Mouse (Mus musculus): Measurements from ENCODE around the gene Ccdc96. TPM values are rescaled to one million over a fixed set of nuclear protein-coding genes. Genes with fewer than 3 reads are reported as not detected.

Ccdc96 gene
- polyA plus RNA-seq (2016; fragmentation: Nextera tagmentation; extraction: Ambion mirVana) = 4.2 and 5.3 TPM in 2 replicates

GRCm38 (mm10) chr5:36484171-36484990 is at the start of gene Ccdc96, which contains the start of gene Tada2b:
Gene Ccdc96 (plus strand): TSS chr5:36484588.
Gene Tada2b (minus strand): TSS chr5:36484285.
- Histone ChIP-seq H3K36me3 (0 out of 2 replicates have a peak, but pooled peaks cover 7% of the 10 kb centered on the region), H3K27ac (replicated peaks) (peak within 1 kb of the TSS; percentile 85), H3K9me3 (peaks cover 4% of the 10 kb centered on the region; the same call in 1 of the 2 replicates), H3K4me3 (peak within 1 kb of the TSS; percentile 91), H3K27me3 (peaks cover 9% of the 10 kb centered on the region), H3K4me1 (peaks cover 43% of the 10 kb centered on the region), H3K4me2 (replicated peaks) (peak within 1 kb of the TSS; percentile 93), H3K9ac (replicated peaks) (peak within 1 kb of the TSS; percentile 95)
- peak; percentile 98 for ATAC-seq (ENCODE audit: low FRiP score, low read depth)
- under 1% methylated on average over 86 of the region's 97 CpGs for WGBS

DNA sequence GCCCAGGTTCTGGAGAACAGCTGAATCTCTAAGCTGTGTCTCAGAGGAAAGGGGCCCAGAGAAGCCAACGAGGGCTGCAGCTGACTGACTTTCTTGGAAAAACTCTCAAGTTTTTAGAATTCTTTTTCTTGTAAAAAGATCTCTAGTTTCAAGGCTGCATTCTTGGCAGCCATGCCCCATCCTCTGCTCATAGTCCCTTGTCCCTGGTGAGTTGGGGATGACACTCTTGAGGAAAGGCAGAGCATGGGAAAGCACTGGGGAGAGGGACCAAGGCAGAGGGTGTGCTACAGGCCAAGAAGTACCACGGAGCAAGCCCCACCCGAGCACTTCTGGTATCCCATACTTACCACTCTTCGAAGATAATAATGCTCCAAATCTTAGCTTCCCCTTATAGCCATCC is 47.5 kb upstream of the Ccdc96 start:
- Histone ChIP-seq H3K4me1 (peaks cover 16% of the 10 kb centered on the region; the same call in 1 of the 2 replicates), H3K36me3 (no peaks in the 10 kb centered on the region), H3K4me2 (replicated peaks) (no peak overlapping the region), H3K27ac (replicated peaks) (no peak overlapping the region), H3K9me3 (no peaks in the 10 kb centered on the region), H3K4me3 (no peak overlapping the region), H3K9ac (replicated peaks) (no peak overlapping the region), H3K27me3 (no peaks in the 10 kb centered on the region)
- 75% methylated on average over 4 of the region's 4 CpGs for WGBS
- no peak for ATAC-seq (ENCODE audit: low FRiP score, low read depth)

DNA sequence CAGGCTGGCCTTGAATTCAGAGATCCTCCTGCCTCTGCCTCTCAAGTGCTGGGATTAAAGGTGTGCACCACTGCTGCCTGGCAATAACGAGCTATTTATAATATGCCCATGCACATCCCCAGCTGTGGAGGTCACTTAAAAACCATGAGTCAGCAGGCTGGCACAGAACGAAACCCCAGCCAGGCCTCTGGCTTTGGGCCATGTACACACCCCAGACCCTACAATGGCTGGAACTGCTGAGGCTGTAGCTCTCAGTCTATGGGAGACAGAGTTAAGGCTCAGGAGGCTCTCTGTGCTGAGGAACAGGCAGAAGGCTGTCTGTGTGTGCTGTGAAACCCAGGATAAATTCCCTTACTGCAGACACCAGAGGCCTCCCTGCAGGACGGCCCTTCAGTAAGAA is 43.6 kb upstream of the Ccdc96 start:
- Histone ChIP-seq H3K4me1 (no peaks in the 10 kb centered on the region; the same call in 1 of the 2 replicates), H3K36me3 (no peaks in the 10 kb centered on the region), H3K27me3 (no peaks in the 10 kb centered on the region), H3K9ac (replicated peaks) (no peak overlapping the region), H3K27ac (replicated peaks) (no peak overlapping the region), H3K4me3 (no peak overlapping the region), H3K4me2 (replicated peaks) (no peak overlapping the region), H3K9me3 (no peaks in the 10 kb centered on the region)
- no peak for ATAC-seq (ENCODE audit: low FRiP score, low read depth)
- WGBS = 81% methylated on average over 3 of the region's 3 CpGs

GRCm38 (mm10) chr5:36444611-36445010 is 39.8 kb upstream of the Ccdc96 start:
- 49% methylated on average over 4 of the region's 4 CpGs for WGBS
- H3K4me3 ChIP-seq = no peak overlapping the region
- no peaks in the 10 kb centered on the region; the same call in 1 of the 2 replicates for H3K4me1 ChIP-seq
- H3K36me3 ChIP-seq = no peaks in the 10 kb centered on the region
- no peaks in the 10 kb centered on the region for H3K27me3 ChIP-seq
- ATAC-seq (ENCODE audit: low FRiP score, low read depth) = no peak
- H3K27ac ChIP-seq (replicated peaks) = no peak overlapping the region
- no peak overlapping the region for H3K9ac ChIP-seq (replicated peaks)
- H3K4me2 ChIP-seq (replicated peaks) = no peak overlapping the region
- H3K9me3 ChIP-seq = no peaks in the 10 kb centered on the region

DNA sequence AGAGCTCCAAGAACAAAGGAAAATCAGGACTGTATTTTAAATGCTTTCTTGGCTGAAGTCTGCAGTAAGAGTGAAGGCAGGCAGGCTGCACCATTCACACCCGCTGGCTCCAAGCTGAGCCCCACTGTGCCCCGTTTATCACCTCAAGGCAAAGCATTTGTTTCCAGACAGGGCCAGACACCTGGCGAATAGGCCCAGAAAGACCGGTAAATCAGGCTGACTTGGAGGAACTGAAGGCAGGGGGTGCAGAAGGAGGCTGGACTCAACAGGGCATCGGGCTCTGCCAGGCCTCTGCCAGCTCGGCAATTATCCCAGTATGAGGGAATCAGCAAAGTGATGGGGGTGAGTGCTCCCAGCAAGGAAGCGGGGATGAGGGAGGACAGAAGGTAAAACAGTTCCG is 39.4 kb upstream of the Ccdc96 start:
- no peak overlapping the region for H3K9ac ChIP-seq (replicated peaks)
- no peaks in the 10 kb centered on the region; the same call in 1 of the 2 replicates for H3K4me1 ChIP-seq
- no peaks in the 10 kb centered on the region for H3K27me3 ChIP-seq
- WGBS = 38% methylated on average over 8 of the region's 8 CpGs
- no peak for ATAC-seq (ENCODE audit: low FRiP score, low read depth)
- H3K36me3 ChIP-seq = no peaks in the 10 kb centered on the region
- no peak overlapping the region for H3K27ac ChIP-seq (replicated peaks)
- H3K4me2 ChIP-seq (replicated peaks) = no peak overlapping the region
- no peak overlapping the region for H3K4me3 ChIP-seq
- no peaks in the 10 kb centered on the region for H3K9me3 ChIP-seq

DNA sequence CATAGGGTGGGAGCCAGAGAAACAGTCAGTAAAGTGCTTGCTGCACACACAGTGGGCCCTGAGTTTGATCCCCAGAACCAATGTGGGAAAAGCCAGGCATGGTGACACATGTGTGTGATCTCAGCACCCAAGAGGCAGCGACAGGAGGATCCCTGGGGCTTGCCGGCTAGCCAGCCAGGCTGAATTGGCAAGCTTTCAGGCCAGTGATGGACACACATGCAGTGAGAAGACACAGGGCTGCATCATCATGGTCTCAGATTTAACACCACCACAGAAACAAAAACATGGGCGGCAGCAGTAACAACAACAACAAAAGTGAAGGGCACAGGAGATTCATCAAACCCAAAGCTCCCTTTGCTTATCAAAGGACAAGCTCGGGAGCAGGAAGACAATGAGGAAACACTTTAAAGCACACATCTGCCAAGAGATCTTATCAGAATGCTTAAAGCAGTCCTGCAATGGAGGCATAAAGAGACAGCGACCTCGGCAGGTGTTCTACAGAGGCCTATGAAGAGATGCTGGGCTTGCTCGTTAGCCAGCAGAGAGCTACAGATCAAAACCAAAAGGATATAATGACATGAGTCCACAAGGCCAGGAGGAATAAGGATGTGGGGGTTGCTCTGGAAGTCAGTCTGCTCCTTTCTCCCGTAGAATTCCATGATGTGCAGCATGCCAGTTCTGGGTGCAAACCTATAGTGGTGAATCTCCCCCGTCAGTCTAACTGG is 38.1 kb upstream of the Ccdc96 start:
- Histone ChIP-seq H3K9ac (replicated peaks) (no peak overlapping the region), H3K9me3 (no peaks in the 10 kb centered on the region), H3K4me3 (no peak overlapping the region), H3K36me3 (no peaks in the 10 kb centered on the region), H3K4me2 (replicated peaks) (no peak overlapping the region), H3K27ac (replicated peaks) (no peak overlapping the region), H3K27me3 (no peaks in the 10 kb centered on the region), H3K4me1 (no peaks in the 10 kb centered on the region; the same call in 1 of the 2 replicates)
- no peak for ATAC-seq (ENCODE audit: low FRiP score, low read depth)
- 45% methylated on average over 9 of the region's 9 CpGs for WGBS

DNA sequence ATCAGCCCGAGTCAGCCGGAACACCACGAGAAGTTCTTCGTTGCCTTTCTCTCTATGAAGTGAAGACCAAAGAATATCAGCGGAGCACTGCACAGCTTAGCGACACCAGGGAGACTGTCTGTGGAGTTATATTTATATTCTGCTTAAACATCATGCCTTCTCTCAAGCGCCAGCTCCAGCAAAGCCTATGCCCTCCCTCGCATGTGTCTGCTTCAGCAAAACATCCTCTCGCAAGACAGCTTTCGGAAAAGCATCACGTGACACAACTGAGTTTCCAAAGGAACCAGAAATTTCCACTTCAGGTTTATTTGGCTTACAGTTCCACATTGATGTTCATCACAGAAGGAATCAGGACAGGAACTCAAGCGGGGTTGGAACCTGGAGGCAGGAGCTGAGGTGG is 36.5 kb upstream of the Ccdc96 start:
- H3K4me3 ChIP-seq = no peak overlapping the region
- no peaks in the 10 kb centered on the region for H3K27me3 ChIP-seq
- no peaks in the 10 kb centered on the region for H3K9me3 ChIP-seq
- H3K27ac ChIP-seq (replicated peaks) = no peak overlapping the region
- peaks cover 4% of the 10 kb centered on the region for H3K4me1 ChIP-seq
- no peak overlapping the region for H3K9ac ChIP-seq (replicated peaks)
- H3K4me2 ChIP-seq (replicated peaks) = no peak overlapping the region
- 97% methylated on average over 12 of the region's 12 CpGs for WGBS
- no peak for ATAC-seq (ENCODE audit: low FRiP score, low read depth)
- no peaks in the 10 kb centered on the region for H3K36me3 ChIP-seq

- Histone ChIP-seq H3K9me3 (no peaks in the 10 kb centered on the region), H3K4me1 (peaks cover 4% of the 10 kb centered on the region), H3K4me3 (no peak overlapping the region), H3K36me3 (no peaks in the 10 kb centered on the region), H3K4me2 (replicated peaks) (no peak overlapping the region), H3K27me3 (no peaks in the 10 kb centered on the region), H3K27ac (replicated peaks) (no peak overlapping the region), H3K9ac (replicated peaks) (no peak overlapping the region)
- 90% methylated on average over 6 of the region's 6 CpGs for WGBS
- ATAC-seq (ENCODE audit: low FRiP score, low read depth) = no peak
These were observed 34.6 kb upstream of the Ccdc96 start for GRCm38 (mm10) chr5:36449710-36450358.

- H3K4me3 ChIP-seq = no peak overlapping the region
- H3K27ac ChIP-seq (replicated peaks) = no peak overlapping the region
- no peak overlapping the region for H3K4me2 ChIP-seq (replicated peaks)
- peaks cover 4% of the 10 kb centered on the region; the same call in 1 of the 2 replicates for H3K4me1 ChIP-seq
- no peak for ATAC-seq (ENCODE audit: low FRiP score, low read depth)
- no peaks in the 10 kb centered on the region for H3K36me3 ChIP-seq
- no peak overlapping the region for H3K9ac ChIP-seq (replicated peaks)
- no peaks in the 10 kb centered on the region for H3K9me3 ChIP-seq
- 34% methylated on average over 6 of the region's 10 CpGs for WGBS
- H3K27me3 ChIP-seq = peaks cover 4% of the 10 kb centered on the region; the same call in 1 of the 2 replicates
These were observed 33.3 kb upstream of the Ccdc96 start for GRCm38 (mm10) chr5:36451119-36451518.

DNA sequence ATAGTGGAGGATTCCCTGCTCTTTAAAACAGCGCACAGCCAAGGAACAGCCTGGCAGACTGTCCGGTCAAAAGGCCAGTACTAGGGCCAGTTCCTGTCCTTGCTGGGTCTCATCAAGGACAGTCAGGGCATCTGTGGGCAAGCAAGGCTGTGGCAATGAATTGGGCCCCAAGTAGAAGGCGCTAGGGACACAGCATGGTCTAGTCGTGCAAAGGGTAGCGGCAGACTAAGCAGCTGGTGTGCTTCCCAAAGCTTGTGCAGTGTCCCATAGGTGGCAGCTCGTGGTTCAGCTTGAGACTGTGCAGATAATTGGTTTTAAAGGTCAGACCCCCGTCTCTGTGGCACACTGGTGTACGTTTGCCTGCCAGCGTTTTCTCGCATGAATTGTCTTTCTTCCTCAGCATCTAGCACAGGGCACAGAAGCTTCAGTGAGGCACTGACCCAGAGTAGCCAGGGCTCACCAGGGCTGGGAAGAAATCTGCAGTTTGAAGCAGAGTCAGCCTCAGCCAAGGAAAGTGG is 32.5 kb upstream of the Ccdc96 start:
- H3K4me1 ChIP-seq = peaks cover 4% of the 10 kb centered on the region; the same call in 1 of the 2 replicates
- no peak overlapping the region for H3K4me2 ChIP-seq (replicated peaks)
- no peak for ATAC-seq (ENCODE audit: low FRiP score, low read depth)
- no peak overlapping the region for H3K27ac ChIP-seq (replicated peaks)
- no peaks in the 10 kb centered on the region for H3K36me3 ChIP-seq
- no peak overlapping the region for H3K9ac ChIP-seq (replicated peaks)
- H3K9me3 ChIP-seq = no peaks in the 10 kb centered on the region
- no peak overlapping the region for H3K4me3 ChIP-seq
- peaks cover 4% of the 10 kb centered on the region; the same call in 1 of the 2 replicates for H3K27me3 ChIP-seq
- 60% methylated on average over 10 of the region's 10 CpGs for WGBS

DNA sequence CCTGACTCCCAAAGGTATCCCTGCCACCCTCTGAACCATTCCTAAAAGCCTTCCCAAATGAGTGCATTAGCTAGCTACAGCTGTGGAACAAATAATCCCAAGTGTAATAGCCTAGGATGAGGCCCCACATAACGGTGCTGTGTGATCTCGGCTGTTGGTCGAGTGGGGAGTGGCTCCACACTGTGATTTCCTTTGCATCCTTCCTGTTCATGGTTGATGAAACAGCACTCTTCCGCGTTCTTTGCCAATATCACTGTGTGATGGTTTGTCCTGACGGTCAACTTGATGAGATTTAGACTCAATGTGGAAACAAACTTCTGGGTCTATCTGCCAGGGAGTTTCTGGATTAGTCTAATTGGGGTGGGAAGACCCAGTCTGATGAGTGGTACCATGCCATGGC is 31.6 kb upstream of the Ccdc96 start:
- Histone ChIP-seq H3K9ac (replicated peaks) (no peak overlapping the region), H3K27ac (replicated peaks) (no peak overlapping the region), H3K4me3 (no peak overlapping the region), H3K4me2 (replicated peaks) (no peak overlapping the region), H3K36me3 (no peaks in the 10 kb centered on the region), H3K27me3 (peaks cover 4% of the 10 kb centered on the region; the same call in 1 of the 2 replicates), H3K4me1 (peaks cover 4% of the 10 kb centered on the region; the same call in 1 of the 2 replicates), H3K9me3 (no peaks in the 10 kb centered on the region)
- ATAC-seq (ENCODE audit: low FRiP score, low read depth) = no peak
- WGBS = 84% methylated on average over 6 of the region's 6 CpGs

Data from midbrain, embryonic 12.5 days (tissue).